Mouse (Mus musculus) midbrain, embryonic 15.5 days (tissue): ENCODE measurements around the gene Lmf1. TPM values are rescaled to one million over a fixed set of nuclear protein-coding genes. Genes with fewer than 3 reads are reported as not detected.

Experiments used
- ATAC-seq: fragments of 200-750 bp; cut with Nextera tagmentation; replicated peaks from 2 replicates; pipeline ENCODE4 v1.8.0; 2017; ENCODE audit warnings: moderate TSS enrichment
- H3K27ac ChIP-seq: fragments of 300-500 bp; sonication (generic); 2 replicates; pipeline ENCODE4 v1.5.1; 2015; ENCODE audit warnings: mild to moderate bottlenecking, inconsistent platforms
- H3K27me3 ChIP-seq: fragments of 300-500 bp; sonication (generic); replicated peaks from 2 replicates; pipeline ENCODE4 v1.6.1; 2015; ENCODE audit warnings: inconsistent platforms
- H3K36me3 ChIP-seq: fragments of 300-500 bp; sonication (generic); replicated peaks from 2 replicates; pipeline ENCODE4 v1.6.1; 2015; ENCODE audit warnings: inconsistent platforms
- H3K4me1 ChIP-seq: fragments of 300-500 bp; sonication (generic); 2 replicates; pipeline ENCODE4 v1.6.1; 2015; ENCODE audit warnings: inconsistent platforms
- H3K4me2 ChIP-seq: fragments of 300-500 bp; sonication (generic); 2 replicates; pipeline ENCODE4 v1.6.1; 2015; ENCODE audit warnings: inconsistent platforms, mild to moderate bottlenecking, moderate library complexity
- H3K4me3 ChIP-seq: fragments of 300-500 bp; sonication (generic); 2 replicates; pipeline ENCODE4 v1.5.1; 2015; ENCODE audit warnings: mild to moderate bottlenecking, inconsistent platforms
- H3K9ac ChIP-seq: fragments of 300-500 bp; sonication (generic); 2 replicates; pipeline ENCODE4 v1.6.1; 2015; ENCODE audit warnings: mild to moderate bottlenecking, inconsistent platforms
- H3K9me3 ChIP-seq: fragments of 300-500 bp; sonication (generic); 2 replicates; pipeline ENCODE4 v1.6.1; 2016; ENCODE audit warnings: inconsistent platforms
- WGBS: fragments of 180-500 bp; shearing (Covaris S2); methylation state at CpG from one replicate; pipeline ENCODE4 v1.1.7; 2015; ENCODE audit warnings: mixed read lengths; 5-methylcytosine and 5-hydroxymethylcytosine counted together
- polyA plus RNA-seq: library from polyadenylated mRNA; unstranded; fragments of >200 nt; fragmentation: Nextera tagmentation; extraction: Ambion mirVana; gene quantifications from 2 replicates; pipeline ENCODE4 v1.2.1, GENCODE M21; 2015

Lmf1 gene
- polyA plus RNA-seq, 1 experiment from 2014 or later: 23.2 TPM

DNA sequence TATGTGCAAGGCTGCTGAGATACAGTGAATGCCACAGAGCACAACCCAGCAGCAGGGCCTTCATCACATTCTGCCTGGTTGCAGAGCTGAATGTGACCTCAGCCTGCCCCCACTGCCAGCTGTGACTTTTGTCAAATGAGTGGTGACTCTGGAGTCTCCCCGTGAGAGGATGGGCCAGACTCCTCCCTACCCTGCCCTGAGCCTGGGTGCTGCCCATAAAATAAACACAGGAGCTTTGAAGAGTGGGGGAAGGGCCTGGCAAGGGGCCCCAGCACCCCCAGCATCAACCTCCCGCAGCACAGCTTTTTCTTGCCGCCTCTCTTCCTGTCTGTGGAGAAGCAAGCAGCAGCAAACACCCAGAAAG is 77.9 kb downstream of the Lmf1 start:
- WGBS: 47% methylated on average over 3 of the region's 3 CpGs
- H3K4me1 ChIP-seq: no peaks in the 10 kb centered on the region
- H3K27me3 ChIP-seq: no peaks in the 10 kb centered on the region
- no peaks in the 10 kb centered on the region for H3K9me3 ChIP-seq
- H3K36me3 ChIP-seq: no peaks in the 10 kb centered on the region
- peak overlapping the region; percentile 34; the same call in 1 of the 2 replicates for H3K27ac ChIP-seq
- no peak overlapping the region for H3K4me3 ChIP-seq
- ATAC-seq: no peak
- H3K9ac ChIP-seq: no peak overlapping the region
- H3K4me2 ChIP-seq: no peak overlapping the region

DNA sequence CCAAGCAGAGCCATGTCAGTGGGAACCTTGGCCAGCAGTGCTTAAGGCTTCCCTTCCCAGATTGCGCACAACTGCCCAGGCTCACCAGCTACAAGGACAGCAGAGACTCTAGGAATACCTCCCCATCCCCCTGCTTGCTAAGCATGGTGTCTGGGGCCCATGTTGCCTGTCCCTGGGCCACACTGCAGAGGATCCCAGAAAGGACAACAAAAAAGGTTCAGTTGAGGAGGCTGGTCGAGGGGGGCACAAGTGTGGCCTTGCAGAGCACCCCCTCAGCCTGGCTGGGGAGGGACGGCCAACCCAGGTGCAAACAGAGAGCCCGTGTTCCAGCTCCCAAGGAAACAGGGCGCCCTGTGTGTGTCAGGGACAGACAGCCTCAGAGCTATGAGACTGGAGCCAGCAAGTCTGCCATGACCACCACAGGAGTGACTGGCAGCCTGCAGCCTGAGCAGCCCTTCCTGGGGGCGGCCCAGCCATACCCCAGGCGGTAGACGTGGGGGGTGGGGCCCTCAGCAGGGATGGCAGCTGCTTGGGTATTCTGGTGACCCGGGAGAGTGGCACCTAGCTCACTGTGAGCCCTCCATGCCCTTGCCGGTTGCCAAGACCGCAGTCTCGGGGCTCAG is 84.4 kb downstream of the Lmf1 start:
- no peaks in the 10 kb centered on the region for H3K27me3 ChIP-seq
- H3K36me3 ChIP-seq: no peaks in the 10 kb centered on the region
- ATAC-seq: no peak
- H3K4me1 ChIP-seq: peaks cover 15% of the 10 kb centered on the region; the same call in 1 of the 2 replicates
- no peak overlapping the region for H3K4me3 ChIP-seq
- 48% methylated on average over 12 of the region's 12 CpGs for WGBS
- H3K9me3 ChIP-seq: no peaks in the 10 kb centered on the region
- H3K9ac ChIP-seq: no peak overlapping the region
- H3K27ac ChIP-seq: no peak overlapping the region
- H3K4me2 ChIP-seq: no peak overlapping the region

GRCm38 (mm10) chr17:25665485-25665884 is 86.6 kb downstream of the Lmf1 start:
- peaks cover 21% of the 10 kb centered on the region; the same call in 1 of the 2 replicates for H3K4me1 ChIP-seq
- H3K9me3 ChIP-seq: no peaks in the 10 kb centered on the region
- H3K27me3 ChIP-seq: no peaks in the 10 kb centered on the region
- H3K36me3 ChIP-seq: no peaks in the 10 kb centered on the region
- no peak overlapping the region for H3K9ac ChIP-seq
- WGBS: 88% methylated on average over 6 of the region's 6 CpGs
- H3K4me3 ChIP-seq: no peak overlapping the region
- no peak overlapping the region for H3K4me2 ChIP-seq
- no peak for ATAC-seq
- H3K27ac ChIP-seq: no peak overlapping the region

- Histone ChIP-seq H3K4me2 (no peak overlapping the region), H3K27ac (no peak overlapping the region), H3K36me3 (no peaks in the 10 kb centered on the region), H3K9me3 (no peaks in the 10 kb centered on the region), H3K27me3 (no peaks in the 10 kb centered on the region), H3K9ac (no peak overlapping the region), H3K4me3 (no peak overlapping the region), H3K4me1 (peaks cover 21% of the 10 kb centered on the region; the same call in 1 of the 2 replicates)
- WGBS: 72% methylated on average over 8 of the region's 8 CpGs
- ATAC-seq: no peak
Observed at GRCm38 (mm10) chr17:25665891-25666290, 87.0 kb downstream of the Lmf1 start.

DNA sequence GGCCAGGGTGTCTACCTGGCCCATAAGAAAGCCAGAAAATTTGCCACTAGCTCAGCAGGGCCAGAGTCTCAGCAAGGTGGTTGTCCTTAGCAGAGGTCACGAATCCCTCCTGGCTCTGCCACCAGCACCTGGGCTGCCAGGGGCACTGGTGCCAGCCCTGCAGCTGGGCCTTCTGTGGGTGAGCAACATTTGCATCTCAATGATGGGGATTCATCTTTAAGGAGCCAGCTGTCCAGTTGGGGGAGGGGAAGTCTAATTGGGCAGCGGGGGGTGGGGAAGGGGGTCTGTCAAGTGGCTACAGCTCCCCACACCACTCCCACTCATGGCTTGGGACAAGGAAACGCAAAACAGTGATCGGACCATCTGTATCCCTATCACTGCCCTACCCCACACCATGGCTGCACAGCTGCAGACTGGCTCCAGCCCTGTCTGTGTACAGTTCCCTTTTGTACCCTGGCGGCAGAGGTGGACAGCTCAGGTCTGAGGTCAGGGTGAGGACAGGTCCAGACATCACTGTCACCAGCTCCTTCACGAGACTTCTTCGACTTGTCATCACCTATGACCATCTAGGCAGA is 89.7 kb downstream of the Lmf1 start:
- ATAC-seq: no peak

GRCm38 (mm10) chr17:25672982-25673381 is 94.1 kb downstream of the Lmf1 start:
- no peak overlapping the region for H3K27ac ChIP-seq
- H3K9me3 ChIP-seq: no peaks in the 10 kb centered on the region
- no peak for ATAC-seq
- H3K9ac ChIP-seq: no peak overlapping the region
- no peak overlapping the region for H3K4me3 ChIP-seq
- peaks cover 7% of the 10 kb centered on the region; the same call in 1 of the 2 replicates for H3K4me1 ChIP-seq
- H3K4me2 ChIP-seq: no peak overlapping the region
- no peaks in the 10 kb centered on the region for H3K36me3 ChIP-seq
- H3K27me3 ChIP-seq: no peaks in the 10 kb centered on the region

More for the DNA sequence above, 89.7 kb downstream of the Lmf1 start:
- WGBS: 59% methylated on average over 7 of the region's 7 CpGs
- Histone ChIP-seq H3K36me3 (no peaks in the 10 kb centered on the region), H3K9me3 (no peaks in the 10 kb centered on the region), H3K9ac (no peak overlapping the region), H3K27me3 (no peaks in the 10 kb centered on the region), H3K4me1 (peaks cover 15% of the 10 kb centered on the region; the same call in 1 of the 2 replicates), H3K27ac (no peak overlapping the region), H3K4me3 (no peak overlapping the region), H3K4me2 (no peak overlapping the region)

DNA sequence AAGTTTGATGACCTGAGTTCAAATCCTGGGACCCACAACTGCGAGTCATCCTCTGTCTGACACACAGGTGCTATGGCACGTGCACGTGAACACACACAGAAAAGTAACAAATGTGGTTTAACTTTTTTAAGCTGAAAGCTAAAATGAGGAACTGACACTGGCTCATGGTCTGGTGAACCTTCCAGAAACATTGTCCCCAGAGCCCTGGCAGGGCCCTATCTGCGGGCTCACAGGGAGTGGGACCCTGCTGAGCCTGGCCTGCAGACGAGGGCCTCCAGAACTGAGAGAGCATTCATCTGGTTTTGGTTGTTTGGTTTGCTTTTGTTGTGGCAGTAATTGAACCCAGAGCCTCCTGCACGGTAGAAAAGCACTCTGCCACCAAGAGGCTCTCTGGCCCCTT is 99.1 kb downstream of the Lmf1 start:
- ATAC-seq: no peak
- WGBS: 56% methylated on average over 6 of the region's 6 CpGs
- H3K4me3 ChIP-seq: no peak overlapping the region
- H3K9ac ChIP-seq: no peak overlapping the region
- H3K36me3 ChIP-seq: no peaks in the 10 kb centered on the region
- H3K4me2 ChIP-seq: no peak overlapping the region
- no peak overlapping the region for H3K27ac ChIP-seq
- H3K4me1 ChIP-seq: peaks cover 10% of the 10 kb centered on the region
- H3K9me3 ChIP-seq: no peaks in the 10 kb centered on the region
- H3K27me3 ChIP-seq: no peaks in the 10 kb centered on the region

- H3K4me2 ChIP-seq: no peak overlapping the region
- ATAC-seq: no peak
- H3K27ac ChIP-seq: no peak overlapping the region
- peaks cover 10% of the 10 kb centered on the region for H3K4me1 ChIP-seq
- H3K9ac ChIP-seq: no peak overlapping the region
- H3K9me3 ChIP-seq: no peaks in the 10 kb centered on the region
- H3K4me3 ChIP-seq: no peak overlapping the region
- no peaks in the 10 kb centered on the region for H3K36me3 ChIP-seq
- WGBS: 1% methylated on average over 5 of the region's 5 CpGs
- no peaks in the 10 kb centered on the region for H3K27me3 ChIP-seq
Observed at GRCm38 (mm10) chr17:25679818-25680217, 100.9 kb downstream of the Lmf1 start.

- Histone ChIP-seq H3K9me3 (no peaks in the 10 kb centered on the region), H3K36me3 (no peaks in the 10 kb centered on the region), H3K4me2 (no peak overlapping the region), H3K4me1 (peaks cover 10% of the 10 kb centered on the region), H3K27ac (no peak overlapping the region), H3K9ac (no peak overlapping the region), H3K4me3 (no peak overlapping the region), H3K27me3 (no peaks in the 10 kb centered on the region)
- WGBS: 77% methylated on average over 4 of the region's 4 CpGs
- ATAC-seq: no peak
Observed at GRCm38 (mm10) chr17:25681636-25682035, 102.8 kb downstream of the Lmf1 start.

DNA sequence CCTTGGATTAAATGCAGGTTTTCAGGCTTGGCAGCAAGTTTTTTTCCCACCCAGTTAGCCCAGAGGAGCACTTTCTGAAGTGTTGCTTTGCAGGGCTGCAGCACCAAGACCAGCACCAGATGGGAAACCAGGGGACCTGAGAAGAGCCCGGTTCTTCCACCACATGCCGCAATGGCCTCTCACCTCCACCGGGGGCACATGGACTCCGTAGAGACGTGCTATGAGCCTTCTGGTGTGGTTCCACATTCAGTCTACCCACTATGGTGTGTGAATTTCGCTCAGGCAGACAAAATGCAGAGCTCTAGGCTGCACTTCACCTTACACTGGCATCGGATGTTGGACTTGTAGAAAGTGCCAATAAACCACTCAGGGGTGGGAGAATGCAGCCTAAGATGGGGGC is 107.4 kb downstream of the Lmf1 start:
- Histone ChIP-seq H3K27ac (no peak overlapping the region), H3K9me3 (no peaks in the 10 kb centered on the region), H3K4me2 (no peak overlapping the region), H3K4me1 (0 out of 2 replicates have a peak, but pooled peaks cover 3% of the 10 kb centered on the region), H3K36me3 (no peaks in the 10 kb centered on the region), H3K9ac (no peak overlapping the region), H3K27me3 (no peaks in the 10 kb centered on the region), H3K4me3 (no peak overlapping the region)
- ATAC-seq: no peak
- 53% methylated on average over 7 of the region's 7 CpGs for WGBS

DNA sequence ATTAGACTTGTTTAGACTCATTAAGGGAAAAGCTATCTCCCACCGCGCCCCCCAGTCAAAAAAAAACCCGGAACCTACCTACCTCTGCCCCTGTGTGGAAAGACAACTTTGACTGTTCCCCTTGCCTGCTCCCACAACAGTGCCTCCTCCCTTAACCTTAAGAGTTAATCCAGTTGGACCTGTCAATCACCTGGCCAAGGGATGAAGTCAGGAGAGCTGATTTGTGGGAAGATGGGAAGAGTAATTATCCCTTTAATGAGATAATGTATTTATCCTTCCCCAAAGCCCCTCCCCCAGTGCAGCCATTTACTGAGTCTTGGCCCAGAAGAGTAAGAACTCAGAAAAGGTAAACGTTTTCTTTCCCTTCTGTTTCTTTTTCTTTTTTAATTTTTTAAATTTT is 110.0 kb downstream of the Lmf1 start:
- no peak overlapping the region for H3K9ac ChIP-seq
- H3K36me3 ChIP-seq: no peaks in the 10 kb centered on the region
- no peak overlapping the region for H3K4me2 ChIP-seq
- H3K9me3 ChIP-seq: no peaks in the 10 kb centered on the region
- H3K4me3 ChIP-seq: no peak overlapping the region
- 0 out of 2 replicates have a peak, but pooled peaks cover 3% of the 10 kb centered on the region for H3K4me1 ChIP-seq
- WGBS: 77% methylated on average over 4 of the region's 4 CpGs
- no peak for ATAC-seq
- no peaks in the 10 kb centered on the region for H3K27me3 ChIP-seq
- no peak overlapping the region for H3K27ac ChIP-seq

GRCm38 (mm10) chr17:25696263-25696662 is 117.4 kb downstream of the Lmf1 start:
- Histone ChIP-seq H3K27ac (no peak overlapping the region), H3K4me1 (no peaks in the 10 kb centered on the region), H3K36me3 (no peaks in the 10 kb centered on the region), H3K4me2 (no peak overlapping the region), H3K27me3 (0 out of 2 replicates have a peak, but pooled peaks cover 6% of the 10 kb centered on the region), H3K9me3 (no peaks in the 10 kb centered on the region), H3K4me3 (no peak overlapping the region), H3K9ac (no peak overlapping the region)
- 41% methylated on average over 1 of the region's 1 CpGs for WGBS
- ATAC-seq: no peak

DNA sequence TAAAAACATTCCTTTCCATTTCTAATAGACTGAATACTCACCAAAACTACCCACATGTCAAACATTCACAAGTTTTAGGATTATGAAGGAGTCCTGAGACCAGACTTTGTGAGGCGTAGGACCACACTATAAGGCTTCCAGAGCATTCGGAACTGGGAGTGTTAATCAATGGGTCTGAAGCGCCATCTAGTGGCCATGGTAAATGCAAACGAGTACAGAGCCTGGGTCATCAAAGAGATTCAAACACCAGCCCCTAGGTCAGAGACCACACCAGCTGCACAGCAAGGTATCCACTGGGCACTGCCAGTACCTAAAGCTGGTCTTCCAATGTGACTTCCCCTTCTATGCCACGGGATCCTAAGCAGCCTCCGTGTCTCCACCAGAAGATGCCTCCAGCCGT is 119.6 kb downstream of the Lmf1 start:
- Histone ChIP-seq H3K36me3 (no peaks in the 10 kb centered on the region), H3K4me2 (no peak overlapping the region), H3K9ac (no peak overlapping the region), H3K9me3 (no peaks in the 10 kb centered on the region), H3K4me1 (no peaks in the 10 kb centered on the region), H3K4me3 (no peak overlapping the region), H3K27ac (no peak overlapping the region), H3K27me3 (0 out of 2 replicates have a peak, but pooled peaks cover 6% of the 10 kb centered on the region)
- 0 out of 2 replicates have a peak, but pooled peaks have one; percentile 48 for ATAC-seq
- 11% methylated on average over 7 of the region's 7 CpGs for WGBS
